Mouse (Mus musculus): ENCODE results near the gene Pola2. TPM values are rescaled to one million over a fixed set of nuclear protein-coding genes. Genes with fewer than 3 reads are reported as not detected.

The Pola2 gene
- polyA plus RNA-seq, 1 experiment from 2014 or later, result 108 TPM

DNA sequence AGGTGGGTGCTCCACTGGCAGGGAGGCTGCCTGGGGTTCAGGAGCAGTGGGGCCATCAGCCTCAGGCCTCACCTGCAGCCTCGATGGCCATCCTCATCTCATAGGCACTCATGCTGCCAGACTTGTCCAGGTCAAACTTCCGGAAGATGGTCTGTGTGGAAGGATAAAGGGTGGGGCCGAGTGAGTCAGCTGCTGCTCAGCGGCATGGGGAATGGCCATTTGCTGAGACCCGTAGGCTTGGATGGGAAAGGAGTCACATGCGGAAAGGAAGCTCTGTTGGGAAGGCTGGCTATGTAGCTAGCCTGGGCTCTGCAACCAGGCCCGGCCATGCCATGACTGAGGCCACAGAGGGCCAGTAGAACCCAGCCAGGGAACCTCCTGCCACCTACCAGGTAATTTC lies 27.5 kb upstream of the Pola2 start:
- WGBS, result 81% methylated on average over 7 of the region's 7 CpGs
- Histone ChIP-seq H3K4me3 (ENCODE audit: low read depth, low read length) (no peak overlapping the region), H3K4me1 (replicated peaks; ENCODE audit: control insufficient read depth, insufficient read depth, low read length) (peaks cover 11% of the 10 kb centered on the region), H3K4me2 (ENCODE audit: low read depth, low read length, severe bottlenecking) (no peak overlapping the region), H3K27me3 (ENCODE audit: control insufficient read depth, insufficient read depth, low read length) (no peaks in the 10 kb centered on the region), H3K9me3 (ENCODE audit: control insufficient read depth, low read length) (no peaks in the 10 kb centered on the region), H3K36me3 (ENCODE audit: control insufficient read depth, insufficient read depth, low read length) (no peaks in the 10 kb centered on the region), H3K9ac (ENCODE audit: low read length) (no peak overlapping the region), H3K27ac (ENCODE audit: low read depth, low read length) (no peak overlapping the region)
- ATAC-seq (replicated peaks; ENCODE audit: low FRiP score) (no peak), DNase-seq (ENCODE audit: low spot score) (no peak)

DNA sequence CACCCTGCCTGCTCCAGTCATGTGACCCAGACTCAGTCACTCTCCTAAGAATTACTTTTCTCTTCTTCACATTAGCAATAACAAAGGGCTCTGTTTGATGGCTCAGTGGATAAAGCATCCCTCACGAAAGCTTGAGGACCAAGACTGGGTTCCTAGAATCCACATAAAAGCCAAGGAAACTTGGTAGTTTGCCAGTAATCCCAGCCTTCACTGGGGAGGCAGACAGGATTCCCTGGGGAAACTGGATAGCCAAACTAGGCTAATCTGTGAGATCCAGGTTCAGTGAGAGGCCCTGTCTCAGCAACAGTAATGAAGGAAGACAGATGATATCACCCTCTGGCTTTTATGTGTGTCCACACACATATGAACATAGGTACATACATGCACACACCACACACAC lies 26.9 kb upstream of the Pola2 start:
- H3K4me1 ChIP-seq (replicated peaks; ENCODE audit: control insufficient read depth, insufficient read depth, low read length), result peaks cover 11% of the 10 kb centered on the region
- no peak overlapping the region for H3K4me2 ChIP-seq (ENCODE audit: low read depth, low read length, severe bottlenecking)
- no peak overlapping the region for H3K27ac ChIP-seq (ENCODE audit: low read depth, low read length)
- no peak for ATAC-seq (replicated peaks; ENCODE audit: low FRiP score)
- 61% methylated on average over 1 of the region's 1 CpGs for WGBS
- no peak overlapping the region for H3K4me3 ChIP-seq (ENCODE audit: low read depth, low read length)
- no peak overlapping the region for H3K9ac ChIP-seq (ENCODE audit: low read length)
- H3K27me3 ChIP-seq (ENCODE audit: control insufficient read depth, insufficient read depth, low read length), result no peaks in the 10 kb centered on the region
- DNase-seq (ENCODE audit: low spot score), result no peak
- no peaks in the 10 kb centered on the region for H3K36me3 ChIP-seq (ENCODE audit: control insufficient read depth, insufficient read depth, low read length)
- H3K9me3 ChIP-seq (ENCODE audit: control insufficient read depth, low read length), result no peaks in the 10 kb centered on the region

DNA sequence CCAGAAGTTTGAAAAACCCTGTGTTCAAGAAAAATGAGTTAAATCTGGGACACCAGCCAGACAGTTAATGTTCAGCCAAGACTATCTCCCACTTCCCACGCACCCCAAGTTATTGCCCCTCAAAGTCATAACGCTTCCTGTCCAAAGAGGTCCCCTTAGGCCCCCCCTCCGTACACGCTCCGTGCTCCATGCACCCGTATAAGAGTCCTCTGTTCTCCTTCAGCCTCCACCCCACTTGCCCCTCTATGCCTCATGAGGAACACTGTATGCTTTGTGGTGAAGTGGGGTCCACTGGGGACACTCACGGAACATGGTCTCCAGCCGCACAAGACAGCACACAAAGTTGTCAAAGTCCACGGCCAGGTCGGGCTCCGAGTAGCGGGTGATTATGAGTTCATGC lies 26.0 kb upstream of the Pola2 start:
- DNase-seq (ENCODE audit: low spot score) (no peak), ATAC-seq (replicated peaks; ENCODE audit: low FRiP score) (no peak)
- H3K27ac ChIP-seq (ENCODE audit: low read depth, low read length), result no peak overlapping the region
- no peaks in the 10 kb centered on the region for H3K36me3 ChIP-seq (ENCODE audit: control insufficient read depth, insufficient read depth, low read length)
- H3K4me1 ChIP-seq (replicated peaks; ENCODE audit: control insufficient read depth, insufficient read depth, low read length), result peaks cover 11% of the 10 kb centered on the region
- H3K4me3 ChIP-seq (ENCODE audit: low read depth, low read length), result no peak overlapping the region
- H3K9ac ChIP-seq (ENCODE audit: low read length), result no peak overlapping the region
- H3K9me3 ChIP-seq (ENCODE audit: control insufficient read depth, low read length), result no peaks in the 10 kb centered on the region
- H3K4me2 ChIP-seq (ENCODE audit: low read depth, low read length, severe bottlenecking), result no peak overlapping the region
- no peaks in the 10 kb centered on the region for H3K27me3 ChIP-seq (ENCODE audit: control insufficient read depth, insufficient read depth, low read length)
- 97% methylated on average over 12 of the region's 12 CpGs for WGBS

DNA sequence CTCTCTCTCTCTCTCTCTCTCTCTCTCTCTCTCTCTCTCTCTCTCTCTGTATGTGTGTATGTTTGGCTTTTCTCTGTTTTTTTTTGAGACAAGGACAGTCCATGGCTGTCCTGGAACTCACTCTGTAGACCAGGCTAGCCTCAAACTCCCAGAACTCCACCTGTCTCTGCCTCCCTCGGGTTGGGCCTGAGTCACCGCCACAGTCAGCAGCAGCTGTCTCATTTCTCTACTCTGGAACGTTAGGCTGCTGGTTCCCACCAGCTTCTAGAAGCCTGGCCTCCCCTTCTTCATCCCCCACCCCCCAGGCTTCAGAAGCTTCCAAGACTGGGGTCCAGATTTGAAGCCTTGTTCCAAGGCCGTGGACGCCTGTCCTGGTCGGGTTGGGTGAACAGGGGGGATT lies 25.6 kb upstream of the Pola2 start:
- Histone ChIP-seq H3K4me2 (ENCODE audit: low read depth, low read length, severe bottlenecking) (no peak overlapping the region), H3K4me3 (ENCODE audit: low read depth, low read length) (no peak overlapping the region), H3K4me1 (replicated peaks; ENCODE audit: control insufficient read depth, insufficient read depth, low read length) (peaks cover 11% of the 10 kb centered on the region), H3K9me3 (ENCODE audit: control insufficient read depth, low read length) (no peaks in the 10 kb centered on the region), H3K36me3 (ENCODE audit: control insufficient read depth, insufficient read depth, low read length) (no peaks in the 10 kb centered on the region), H3K27ac (ENCODE audit: low read depth, low read length) (no peak overlapping the region), H3K27me3 (ENCODE audit: control insufficient read depth, insufficient read depth, low read length) (no peaks in the 10 kb centered on the region), H3K9ac (ENCODE audit: low read length) (no peak overlapping the region)
- WGBS, result 83% methylated on average over 6 of the region's 6 CpGs
- DNase-seq (ENCODE audit: low spot score) (no peak), ATAC-seq (replicated peaks; ENCODE audit: low FRiP score) (no peak)

DNA sequence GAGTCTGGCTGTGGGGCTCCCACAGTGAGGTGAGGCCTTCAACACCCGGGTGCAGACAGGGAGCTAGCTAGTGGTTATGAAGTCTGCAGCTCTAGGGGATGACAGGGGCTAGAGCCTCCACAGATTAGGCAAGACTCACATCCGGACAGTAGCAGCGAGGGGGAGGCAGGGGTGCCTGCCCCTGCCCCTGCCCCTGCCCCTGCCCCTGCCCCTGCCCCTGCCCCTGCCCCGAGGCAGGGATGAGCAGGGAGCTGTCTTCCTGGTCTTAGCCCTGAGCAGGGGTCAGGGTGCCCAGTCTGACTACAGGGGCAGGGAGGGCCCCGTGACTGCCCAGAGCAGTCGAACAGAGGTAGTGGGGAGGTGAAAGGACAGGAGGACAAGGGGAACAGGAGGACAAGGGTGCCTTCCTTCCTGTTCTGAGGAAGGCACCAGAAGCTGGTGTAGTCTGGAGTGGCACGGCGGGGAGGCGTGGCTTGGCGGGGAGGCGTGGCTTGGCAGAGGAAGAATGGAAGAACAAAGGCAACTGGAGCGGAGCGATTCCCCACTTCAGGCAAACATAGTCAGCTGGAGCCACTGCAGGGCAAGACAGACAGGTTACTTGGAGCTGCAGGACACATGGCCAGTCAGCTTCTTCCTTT lies 24.9 kb upstream of the Pola2 start:
- ATAC-seq (replicated peaks; ENCODE audit: low FRiP score) (peak; percentile 75), DNase-seq (ENCODE audit: low spot score) (peak; percentile 90)
- H3K27ac ChIP-seq (ENCODE audit: low read depth, low read length), result no peak overlapping the region
- H3K36me3 ChIP-seq (ENCODE audit: control insufficient read depth, insufficient read depth, low read length), result no peaks in the 10 kb centered on the region
- WGBS, result 9% methylated on average over 13 of the region's 13 CpGs
- peak overlapping the region; percentile 31 for H3K4me2 ChIP-seq (ENCODE audit: low read depth, low read length, severe bottlenecking)
- H3K9me3 ChIP-seq (ENCODE audit: control insufficient read depth, low read length), result no peaks in the 10 kb centered on the region
- H3K27me3 ChIP-seq (ENCODE audit: control insufficient read depth, insufficient read depth, low read length), result no peaks in the 10 kb centered on the region
- peaks cover 11% of the 10 kb centered on the region for H3K4me1 ChIP-seq (replicated peaks; ENCODE audit: control insufficient read depth, insufficient read depth, low read length)
- H3K9ac ChIP-seq (ENCODE audit: low read length), result peak overlapping the region; percentile 53
- H3K4me3 ChIP-seq (ENCODE audit: low read depth, low read length), result no peak overlapping the region

DNA sequence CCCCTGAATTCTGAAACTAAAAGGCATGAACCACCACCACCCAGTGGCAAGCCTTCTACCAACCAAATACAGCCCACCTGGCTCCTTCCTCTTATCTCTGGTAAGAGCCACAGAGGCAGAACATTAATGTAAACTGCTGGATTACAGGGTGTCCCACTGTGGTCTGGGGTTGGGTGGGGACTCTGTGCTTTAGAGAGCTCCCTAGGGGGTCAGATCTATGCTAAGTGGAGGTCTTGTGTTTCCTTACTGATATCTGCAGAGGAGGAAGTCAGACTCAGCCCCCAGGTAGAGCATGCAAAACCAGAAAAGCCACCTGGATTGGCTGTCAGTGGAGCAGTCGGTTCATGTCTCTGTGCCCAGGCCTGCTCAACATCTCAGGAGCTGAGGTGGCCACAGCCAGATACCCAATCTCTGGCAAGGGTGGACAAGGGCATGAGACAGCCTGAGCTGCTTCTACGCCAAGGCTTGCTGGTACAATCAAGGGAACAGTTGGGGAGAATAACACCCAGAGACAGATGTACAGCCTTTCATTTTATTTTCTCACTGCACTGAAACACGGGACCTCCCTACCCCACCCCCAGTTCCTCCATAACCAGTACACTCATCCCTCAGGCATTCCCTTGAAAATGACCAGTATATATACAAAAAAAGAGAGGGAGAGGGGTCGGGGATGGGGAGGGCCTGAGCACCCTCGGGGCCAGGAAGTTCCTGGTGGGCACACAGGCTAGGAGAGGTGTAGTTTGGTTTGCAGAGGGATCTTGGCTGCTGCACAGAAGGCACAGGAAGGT lies 24.2 kb upstream of the Pola2 start:
- Histone ChIP-seq H3K27ac (ENCODE audit: low read depth, low read length) (no peak overlapping the region), H3K4me1 (replicated peaks; ENCODE audit: control insufficient read depth, insufficient read depth, low read length) (peaks cover 11% of the 10 kb centered on the region), H3K27me3 (ENCODE audit: control insufficient read depth, insufficient read depth, low read length) (no peaks in the 10 kb centered on the region), H3K4me3 (ENCODE audit: low read depth, low read length) (no peak overlapping the region), H3K4me2 (ENCODE audit: low read depth, low read length, severe bottlenecking) (no peak overlapping the region), H3K9ac (ENCODE audit: low read length) (peak overlapping the region; percentile 53), H3K36me3 (ENCODE audit: control insufficient read depth, insufficient read depth, low read length) (no peaks in the 10 kb centered on the region), H3K9me3 (ENCODE audit: control insufficient read depth, low read length) (no peaks in the 10 kb centered on the region)
- WGBS, result 75% methylated on average over 5 of the region's 5 CpGs
- no peak for DNase-seq (ENCODE audit: low spot score)
- peak; percentile 10; the same call in 1 of the 2 replicates for ATAC-seq (replicated peaks; ENCODE audit: low FRiP score)

DNA sequence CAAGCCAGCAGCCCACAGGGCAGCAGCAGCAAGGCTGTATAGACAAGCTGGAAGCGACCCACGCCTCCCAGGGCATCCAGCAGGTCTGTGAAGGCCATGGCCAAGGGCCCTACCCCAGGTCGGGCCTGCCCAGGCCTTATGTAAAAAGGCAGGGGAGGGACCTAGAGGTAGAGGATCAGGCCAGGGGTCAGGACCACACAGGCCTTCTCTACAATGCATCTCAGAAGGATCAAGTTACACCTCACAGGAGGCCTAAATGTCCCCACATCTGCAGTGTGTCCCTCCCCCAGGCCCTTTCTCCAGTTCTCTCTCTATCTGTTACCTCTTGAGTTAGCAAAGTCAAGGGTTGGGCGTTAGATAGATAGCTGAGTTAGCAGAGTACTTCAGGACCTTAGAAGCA lies 22.0 kb upstream of the Pola2 start, which contains the start of gene Slc22a20:
TSS of gene Slc22a20 (minus strand) at position 101 of the 400 bp plus-strand sequence.
- H3K9me3 ChIP-seq (ENCODE audit: control insufficient read depth, low read length), result no peaks in the 10 kb centered on the region
- H3K27me3 ChIP-seq (ENCODE audit: control insufficient read depth, insufficient read depth, low read length), result no peaks in the 10 kb centered on the region
- no peak within 1 kb of the TSS for H3K9ac ChIP-seq (ENCODE audit: low read length)
- H3K4me1 ChIP-seq (replicated peaks; ENCODE audit: control insufficient read depth, insufficient read depth, low read length), result peaks cover 11% of the 10 kb centered on the region
- DNase-seq (ENCODE audit: low spot score) (no peak), ATAC-seq (replicated peaks; ENCODE audit: low FRiP score) (no peak)
- H3K27ac ChIP-seq (ENCODE audit: low read depth, low read length), result no peak within 1 kb of the TSS
- H3K4me2 ChIP-seq (ENCODE audit: low read depth, low read length, severe bottlenecking), result no peak within 1 kb of the TSS
- H3K36me3 ChIP-seq (ENCODE audit: control insufficient read depth, insufficient read depth, low read length), result no peaks in the 10 kb centered on the region
- H3K4me3 ChIP-seq (ENCODE audit: low read depth, low read length), result no peak within 1 kb of the TSS
- WGBS, result 48% methylated on average over 4 of the region's 4 CpGs

DNA sequence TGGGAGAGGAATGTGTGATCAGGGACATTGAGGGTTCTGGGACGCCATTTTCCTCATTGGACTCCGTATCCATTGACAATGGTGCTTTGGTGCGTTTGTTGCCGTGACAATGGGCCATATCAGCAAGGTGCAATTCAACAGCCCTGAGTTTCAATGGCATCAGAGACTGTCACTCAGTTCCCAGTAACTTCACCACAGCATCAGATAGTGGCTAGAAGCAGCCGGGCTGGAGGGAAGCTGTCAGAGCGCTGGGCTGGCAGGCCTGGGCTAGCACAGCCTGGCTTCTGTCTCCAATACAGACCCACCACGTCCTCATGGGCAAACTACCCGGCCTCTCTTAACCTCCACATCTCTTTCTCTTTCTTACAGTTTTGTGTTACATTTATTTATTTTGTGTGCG lies 16.5 kb upstream of the Pola2 start:
- Histone ChIP-seq H3K27me3 (ENCODE audit: control insufficient read depth, insufficient read depth, low read length) (no peaks in the 10 kb centered on the region), H3K4me2 (ENCODE audit: low read depth, low read length, severe bottlenecking) (no peak overlapping the region), H3K4me3 (ENCODE audit: low read depth, low read length) (no peak overlapping the region), H3K9me3 (ENCODE audit: control insufficient read depth, low read length) (no peaks in the 10 kb centered on the region), H3K9ac (ENCODE audit: low read length) (no peak overlapping the region), H3K36me3 (ENCODE audit: control insufficient read depth, insufficient read depth, low read length) (no peaks in the 10 kb centered on the region), H3K27ac (ENCODE audit: low read depth, low read length) (no peak overlapping the region), H3K4me1 (replicated peaks; ENCODE audit: control insufficient read depth, insufficient read depth, low read length) (no peaks in the 10 kb centered on the region)
- DNase-seq (ENCODE audit: low spot score) (no peak), ATAC-seq (replicated peaks; ENCODE audit: low FRiP score) (no peak)
- WGBS, result 88% methylated on average over 9 of the region's 9 CpGs

DNA sequence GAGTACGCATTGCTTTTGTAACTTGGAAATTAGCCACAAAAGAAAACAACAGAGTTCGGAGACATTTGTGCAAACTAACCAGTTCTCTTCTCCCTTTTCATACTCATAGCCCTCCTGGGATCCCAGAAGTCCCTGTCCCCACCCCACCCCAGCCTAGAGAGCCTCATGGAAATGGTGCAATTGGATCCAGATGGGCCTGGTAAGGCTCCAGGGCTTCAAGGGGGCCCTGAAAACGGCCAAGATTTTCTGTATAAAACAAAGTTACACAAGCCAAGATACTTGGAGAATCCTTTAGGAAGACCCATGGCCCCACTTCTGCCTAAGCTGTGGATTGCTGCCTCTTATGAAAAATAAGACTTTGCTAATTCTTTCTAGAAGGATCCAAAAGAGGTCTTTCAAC lies 13.7 kb upstream of the Pola2 start:
- DNase-seq (ENCODE audit: low spot score), result no peak
- no peaks in the 10 kb centered on the region for H3K36me3 ChIP-seq (ENCODE audit: control insufficient read depth, insufficient read depth, low read length)
- no peak overlapping the region for H3K9ac ChIP-seq (ENCODE audit: low read length)
- H3K27ac ChIP-seq (ENCODE audit: low read depth, low read length), result no peak overlapping the region
- H3K9me3 ChIP-seq (ENCODE audit: control insufficient read depth, low read length), result no peaks in the 10 kb centered on the region
- no peaks in the 10 kb centered on the region for H3K4me1 ChIP-seq (replicated peaks; ENCODE audit: control insufficient read depth, insufficient read depth, low read length)
- no peak overlapping the region for H3K4me3 ChIP-seq (ENCODE audit: low read depth, low read length)
- WGBS, result 87% methylated on average over 3 of the region's 3 CpGs
- ATAC-seq (replicated peaks; ENCODE audit: low FRiP score), result no peak
- no peak overlapping the region for H3K4me2 ChIP-seq (ENCODE audit: low read depth, low read length, severe bottlenecking)
- H3K27me3 ChIP-seq (ENCODE audit: control insufficient read depth, insufficient read depth, low read length), result no peaks in the 10 kb centered on the region
